Mouse (Mus musculus) bone marrow, adult 2 months (tissue): Measurements from ENCODE around the gene Dnaic1.

ENCODE experiments used
- CTCF ChIP-seq: fragments of 200-500 bp; IDR thresholded peaks from 2 replicates; pipeline ENCODE4 v1.5.1; 2011; ENCODE audit warnings: low read length, control low read depth; ENCODE audit not compliant: control insufficient read depth, insufficient read depth
- POLR2A ChIP-seq: fragments of 200-500 bp; IDR thresholded peaks from 2 replicates; pipeline ENCODE4 v1.6.1; 2011; ENCODE audit warnings: low read depth, mild to moderate bottlenecking, control low read depth, low read length, borderline replicate concordance; ENCODE audit not compliant: control insufficient read depth

GRCm38 (mm10) chr4:41542136-41542535 is 27.4 kb upstream of the Dnaic1 start:
- TF ChIP-seq POLR2A (no peak), CTCF (no peak)
